20 mouse cellular contexts compared by ENCODE assay signal in genomic region chr2:138515531-138515930, GRCm38 (mm10).
"Had no signal": no experiment of that assay in that cellular context is flagged by ENCODE, and none has a peak within 500 bp of the region (broad histone marks: within the 10 kb centered on the region; RNA-seq: fewer than 3 reads in every experiment).

No protein-coding gene starts in this region.

- H3K9me3 ChIP-seq: lung, embryonic 15.5 days; megakaryocyte, embryonic 14.5 days; midbrain, embryonic 10.5 days; midbrain, embryonic 12.5 days; neural tube, embryonic 12.5 days; stomach, embryonic 15.5 days had no signal

- H3K27ac ChIP-seq: lung, embryonic 15.5 days; macrophage; midbrain, embryonic 10.5 days; midbrain, embryonic 12.5 days; neural tube, embryonic 12.5 days; stomach, embryonic 15.5 days; stomach, postnatal 0 days had no signal

- ATAC-seq: liver, postnatal 0 days; lung, postnatal 0 days; midbrain, embryonic 16.5 days had no signal

- DNase-seq: liver, postnatal 0 days; lung, adult 2 months; lung, postnatal 14 days; lung, postnatal 36 days; midbrain, embryonic 14.5 days; right cerebral cortex, postnatal 14 days; thymus, adult 2 months; thymus, postnatal 25 days; thymus, postnatal 4 days had no signal

- H3K36me3 ChIP-seq: lung, embryonic 15.5 days; midbrain, embryonic 10.5 days; midbrain, embryonic 12.5 days; neural tube, embryonic 12.5 days; stomach, embryonic 15.5 days had no signal

- H3K9ac ChIP-seq: liver, postnatal 0 days; lung, embryonic 15.5 days; midbrain, embryonic 12.5 days; neural tube, embryonic 12.5 days; stomach, embryonic 15.5 days had no signal

- H3K4me3 ChIP-seq: lung, embryonic 15.5 days; megakaryocyte, embryonic 14.5 days; midbrain, embryonic 10.5 days; midbrain, embryonic 12.5 days; myocyte; neural tube, embryonic 12.5 days; stomach, embryonic 15.5 days had no signal

- H3K4me1 ChIP-seq: lung, embryonic 15.5 days; megakaryocyte, embryonic 14.5 days; midbrain, embryonic 10.5 days; midbrain, embryonic 12.5 days; neural tube, embryonic 12.5 days; stomach, embryonic 15.5 days had no signal
